Mouse (Mus musculus) liver, postnatal 0 days (tissue): ENCODE measurements at regions not wholly inside any gene's neighbourhood (a gene's known extent, or its start where the extent isn't known, plus 50 kb on each side); places are given as distances from the start of the nearest gene placed in this dataset.

Experiments used
- ATAC-seq: fragments of 200-750 bp; cut with Nextera tagmentation; 2 replicates; pipeline ENCODE4 v1.8.0; 2017; ENCODE audit warnings: mild to moderate bottlenecking, moderate library complexity
- DNase-seq: peaks from one replicate; pipeline ENCODE4 v3.0.0-alpha.2; 2016
- H3K27ac ChIP-seq: fragments of 300-500 bp; sonication (generic); 2 replicates; pipeline ENCODE4 v1.5.1; 2014; ENCODE audit warnings: antibody characterized with exemption, moderate library complexity, mild to moderate bottlenecking, low read depth
- H3K27me3 ChIP-seq: fragments of 300-500 bp; sonication (generic); 2 replicates; pipeline ENCODE4 v1.6.1; 2014; ENCODE audit warnings: low read length, control low read depth, mixed read lengths; ENCODE audit not compliant: insufficient read depth
- H3K36me3 ChIP-seq: fragments of 300-500 bp; sonication (generic); replicated peaks from 2 replicates; pipeline ENCODE4 v1.6.1; 2014; ENCODE audit warnings: mild to moderate bottlenecking, control low read depth, low read length, moderate library complexity, mixed read lengths; ENCODE audit not compliant: insufficient read depth
- H3K4me1 ChIP-seq: fragments of 300-500 bp; sonication (generic); 2 replicates; pipeline ENCODE4 v1.6.1; 2014; ENCODE audit warnings: antibody characterized with exemption, mild to moderate bottlenecking, control low read depth; ENCODE audit not compliant: insufficient read depth
- H3K4me2 ChIP-seq: fragments of 300-500 bp; sonication (generic); 2 replicates; pipeline ENCODE4 v1.6.1; 2014; ENCODE audit warnings: low read depth, mild to moderate bottlenecking, low read length, moderate library complexity, mixed read lengths
- H3K4me3 ChIP-seq: fragments of 300-500 bp; sonication (generic); 2 replicates; pipeline ENCODE4 v1.5.1; 2014; ENCODE audit warnings: low read depth, low read length
- H3K9ac ChIP-seq: fragments of 300-500 bp; sonication (generic); replicated peaks from 2 replicates; pipeline ENCODE4 v1.6.1; 2014; ENCODE audit warnings: mild to moderate bottlenecking, moderate library complexity
- H3K9me3 ChIP-seq: fragments of 300-500 bp; sonication (generic); 2 replicates; pipeline ENCODE4 v1.6.1; 2016; ENCODE audit warnings: mild to moderate bottlenecking, control low read depth, low read length, mixed read lengths
- CTCF ChIP-seq: sonication (generic); IDR thresholded peaks from 2 replicates; pipeline ENCODE4 v1.5.1; 2016; ENCODE audit warnings: antibody characterized with exemption, low read depth
- EP300 ChIP-seq: IDR thresholded peaks from 2 replicates; pipeline ENCODE4 v1.6.1; 2016; ENCODE audit warnings: antibody characterized with exemption, low read depth, mild to moderate bottlenecking
- WGBS: fragments of 180-500 bp; shearing (Covaris S2); extraction: QIAGEN DNeasy Blood & Tissue Kit; methylation state at CpG from one replicate; pipeline ENCODE4 v1.1.7; 2014; ENCODE audit not compliant: insufficient replicate concordance; 5-methylcytosine and 5-hydroxymethylcytosine counted together

DNA sequence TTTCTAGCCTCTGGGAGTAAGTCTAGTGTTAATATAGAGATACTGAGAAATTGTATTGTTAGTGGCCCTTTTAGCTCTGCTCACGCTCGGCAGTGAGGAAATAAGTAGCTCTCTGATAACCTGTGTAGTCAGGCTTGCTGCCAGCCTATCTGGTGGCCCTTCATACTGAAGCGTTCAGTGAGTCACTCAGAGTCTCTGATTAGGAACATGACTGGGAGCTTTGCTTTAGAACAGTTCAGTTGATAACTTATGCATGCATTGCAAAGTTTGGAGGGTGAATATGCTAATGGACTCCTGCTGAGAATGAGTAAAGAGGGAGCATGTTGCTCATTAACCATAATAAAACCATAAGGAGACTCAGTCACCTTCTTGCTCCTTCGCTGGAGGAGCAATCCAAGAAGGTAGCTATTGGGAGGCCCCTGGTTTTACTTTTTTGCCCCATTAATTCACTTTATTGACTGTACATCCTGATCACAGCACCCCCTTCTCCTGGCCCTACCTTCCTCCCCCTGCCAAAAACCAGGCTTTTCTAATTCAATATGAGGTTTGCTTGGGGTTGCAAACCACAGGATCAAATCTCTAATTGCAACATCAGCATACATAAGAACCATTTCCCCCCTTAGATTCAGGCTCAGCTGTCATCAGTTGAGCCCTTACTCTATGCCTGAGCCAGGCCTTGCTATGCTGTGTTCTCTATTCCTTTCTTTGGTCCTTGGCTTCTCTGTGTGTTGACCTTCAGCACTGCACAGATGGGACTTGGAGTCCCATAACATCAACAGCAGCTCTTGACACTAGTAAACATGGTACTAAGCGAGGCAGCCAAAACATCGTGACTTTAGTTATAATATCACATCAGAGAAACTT lies 342.3 kb downstream of the Fam84a start:
- Histone ChIP-seq H3K36me3 (no peaks in the 10 kb centered on the region), H3K9ac (no peak overlapping the region), H3K4me3 (no peak overlapping the region), H3K27ac (no peak overlapping the region), H3K9me3 (no peaks in the 10 kb centered on the region), H3K4me2 (no peak overlapping the region), H3K27me3 (no peaks in the 10 kb centered on the region), H3K4me1 (no peaks in the 10 kb centered on the region)
- 65% methylated on average over 6 of the region's 6 CpGs for WGBS
- no peak for DNase-seq
- TF ChIP-seq EP300, result no peak
- no peak for TF ChIP-seq CTCF
- ATAC-seq, result no peak

DNA sequence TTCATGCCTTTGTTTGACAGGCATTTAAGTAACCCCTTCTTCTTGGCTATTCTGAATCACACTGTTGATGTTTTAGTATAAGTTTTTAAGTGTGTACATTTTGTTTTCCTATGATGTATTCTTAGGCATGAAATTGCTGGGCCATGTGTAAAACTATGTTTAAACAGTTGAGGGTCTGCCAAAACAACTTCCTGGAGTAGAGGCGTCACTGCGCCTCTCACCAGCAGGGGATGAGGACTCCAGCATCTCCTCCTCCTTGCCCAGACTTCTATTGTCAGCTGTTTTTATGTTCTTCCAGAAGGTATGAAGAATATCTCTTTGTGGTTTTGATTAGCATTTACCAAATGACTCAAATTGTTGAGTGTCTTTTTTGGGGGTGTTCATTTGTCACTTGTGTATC lies 372.1 kb downstream of the Fam84a start:
- no peaks in the 10 kb centered on the region for H3K27me3 ChIP-seq
- no peak overlapping the region for H3K9ac ChIP-seq
- no peak for DNase-seq
- ATAC-seq, result no peak
- 77% methylated on average over 2 of the region's 2 CpGs for WGBS
- TF ChIP-seq CTCF (no peak), EP300 (no peak)
- no peak overlapping the region for H3K27ac ChIP-seq
- H3K4me1 ChIP-seq, result no peaks in the 10 kb centered on the region
- H3K4me3 ChIP-seq, result no peak overlapping the region
- no peaks in the 10 kb centered on the region for H3K36me3 ChIP-seq
- H3K9me3 ChIP-seq, result no peaks in the 10 kb centered on the region
- no peak overlapping the region for H3K4me2 ChIP-seq

DNA sequence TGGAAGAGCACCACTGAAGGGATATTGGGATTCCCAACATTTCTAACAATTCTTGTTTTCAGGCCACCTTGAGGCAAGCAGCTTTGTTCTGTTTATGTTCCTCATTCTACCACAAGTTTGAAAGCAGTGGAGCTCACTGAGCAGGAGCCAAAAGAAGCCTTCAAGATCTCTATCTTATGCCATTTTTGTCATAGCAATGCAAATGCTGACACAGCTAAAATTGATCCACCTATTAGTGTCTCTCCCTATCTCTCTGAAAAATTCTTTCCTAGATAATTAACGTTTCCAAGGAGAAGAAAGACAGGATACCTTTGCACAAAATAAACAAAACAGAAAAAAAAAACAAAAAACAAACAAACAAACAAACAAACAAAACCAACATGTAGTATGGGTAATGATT lies 375.2 kb downstream of the Fam84a start:
- no peak overlapping the region for H3K9ac ChIP-seq
- TF ChIP-seq EP300 (no peak), CTCF (no peak)
- DNase-seq, result no peak
- ATAC-seq, result no peak
- H3K4me2 ChIP-seq, result no peak overlapping the region
- no peaks in the 10 kb centered on the region for H3K27me3 ChIP-seq
- H3K4me3 ChIP-seq, result no peak overlapping the region
- H3K27ac ChIP-seq, result no peak overlapping the region
- H3K4me1 ChIP-seq, result no peaks in the 10 kb centered on the region
- WGBS, result 52% methylated on average over 1 of the region's 1 CpGs
- no peaks in the 10 kb centered on the region for H3K36me3 ChIP-seq
- H3K9me3 ChIP-seq, result no peaks in the 10 kb centered on the region

DNA sequence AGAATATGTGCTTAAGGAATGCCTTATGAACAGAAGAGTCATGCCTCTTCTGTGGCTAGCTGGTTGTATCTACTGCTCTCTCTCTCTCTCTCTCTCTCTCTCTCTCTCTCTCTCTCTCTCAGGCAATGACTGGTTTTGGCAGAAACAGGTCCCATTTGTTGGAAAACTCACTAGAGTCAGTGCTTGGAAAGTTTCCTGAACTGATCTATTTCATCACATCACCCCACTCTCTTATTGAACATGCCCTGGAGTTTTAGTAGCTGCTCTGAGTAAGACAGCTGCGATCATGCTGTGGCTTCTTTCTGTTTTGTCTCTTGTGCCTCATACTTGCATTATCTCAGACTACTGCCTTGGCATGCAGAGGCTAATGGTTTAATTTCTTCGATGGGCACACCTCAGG lies 382.2 kb downstream of the Fam84a start:
- Histone ChIP-seq H3K27me3 (no peaks in the 10 kb centered on the region), H3K4me3 (no peak overlapping the region), H3K4me1 (no peaks in the 10 kb centered on the region), H3K9ac (no peak overlapping the region), H3K36me3 (no peaks in the 10 kb centered on the region), H3K27ac (no peak overlapping the region), H3K9me3 (no peaks in the 10 kb centered on the region), H3K4me2 (no peak overlapping the region)
- 71% methylated on average over 2 of the region's 2 CpGs for WGBS
- ATAC-seq (no peak), DNase-seq (no peak)
- TF ChIP-seq CTCF (no peak), EP300 (no peak)

DNA sequence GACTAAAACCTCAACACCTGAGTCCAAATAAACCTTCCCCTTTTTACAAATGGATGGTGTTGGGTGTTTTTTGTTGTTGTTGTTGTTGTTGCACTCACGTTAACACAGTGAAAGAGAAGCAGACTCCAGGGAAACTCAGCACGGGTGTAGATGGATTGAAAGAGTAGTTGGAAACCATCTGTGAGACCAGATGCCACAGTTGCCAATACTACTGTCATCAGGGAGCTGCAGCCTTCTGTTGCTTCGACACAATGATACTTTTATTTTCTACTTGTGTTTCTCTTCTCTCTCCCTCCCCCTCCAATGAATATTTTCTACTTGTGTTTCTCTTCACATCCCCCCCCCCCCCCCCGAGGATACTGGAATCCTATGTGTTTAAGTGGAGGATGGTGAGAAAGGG lies 382.7 kb downstream of the Fam84a start:
- DNase-seq, result no peak
- H3K9me3 ChIP-seq, result no peaks in the 10 kb centered on the region
- WGBS, result 60% methylated on average over 3 of the region's 4 CpGs
- ATAC-seq, result no peak
- H3K4me1 ChIP-seq, result no peaks in the 10 kb centered on the region
- no peak overlapping the region for H3K4me2 ChIP-seq
- no peaks in the 10 kb centered on the region for H3K36me3 ChIP-seq
- H3K4me3 ChIP-seq, result no peak overlapping the region
- H3K27ac ChIP-seq, result no peak overlapping the region
- no peak overlapping the region for H3K9ac ChIP-seq
- TF ChIP-seq EP300, result no peak
- TF ChIP-seq CTCF, result no peak
- H3K27me3 ChIP-seq, result no peaks in the 10 kb centered on the region

DNA sequence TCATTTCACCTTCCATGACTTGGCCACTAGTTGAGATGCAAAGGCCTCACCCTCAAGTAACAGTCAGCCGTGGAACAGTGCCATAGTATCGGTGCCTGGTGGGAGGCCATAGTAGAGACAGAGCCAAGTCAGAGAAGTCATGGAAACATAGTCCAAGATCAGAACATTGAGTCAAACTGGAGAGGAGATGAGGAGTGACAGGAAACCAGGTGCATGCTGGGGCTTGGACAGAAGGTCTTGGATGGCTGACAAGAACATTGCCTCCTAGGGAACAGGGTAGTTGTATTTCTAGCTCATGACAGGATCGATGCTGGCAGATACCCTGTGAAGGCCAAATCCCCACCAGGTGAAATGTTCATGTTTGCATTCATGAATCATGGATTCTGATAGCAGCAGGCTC lies 385.4 kb downstream of the Fam84a start:
- Histone ChIP-seq H3K9ac (no peak overlapping the region), H3K9me3 (no peaks in the 10 kb centered on the region), H3K4me3 (no peak overlapping the region), H3K36me3 (no peaks in the 10 kb centered on the region), H3K4me1 (no peaks in the 10 kb centered on the region), H3K27ac (no peak overlapping the region), H3K27me3 (no peaks in the 10 kb centered on the region), H3K4me2 (no peak overlapping the region)
- DNase-seq, result no peak
- TF ChIP-seq CTCF (no peak), EP300 (no peak)
- no peak for ATAC-seq
- WGBS, result 78% methylated on average over 3 of the region's 3 CpGs

DNA sequence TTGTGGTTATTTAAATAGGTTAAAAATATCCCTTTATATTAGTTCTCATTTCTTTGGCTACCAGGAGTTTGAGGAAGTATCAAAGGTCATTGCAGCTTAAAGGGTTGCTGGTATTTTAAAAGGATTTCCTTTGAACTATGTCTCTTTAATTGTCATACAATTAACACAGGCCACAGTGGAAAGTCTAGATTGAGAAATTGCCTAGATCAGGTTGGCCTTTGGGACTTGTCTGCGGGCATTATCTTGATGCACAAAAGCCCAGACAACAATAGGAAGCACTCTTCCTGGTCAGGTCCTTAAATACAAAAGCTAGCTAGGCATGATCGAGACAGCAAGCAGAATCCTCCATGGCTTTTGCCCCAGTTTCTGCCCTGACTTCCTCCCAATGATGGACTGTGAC lies 398.0 kb downstream of the Fam84a start:
- H3K4me1 ChIP-seq, result no peaks in the 10 kb centered on the region
- H3K27ac ChIP-seq, result no peak overlapping the region
- H3K4me2 ChIP-seq, result no peak overlapping the region
- ATAC-seq (no peak), DNase-seq (no peak)
- H3K4me3 ChIP-seq, result no peak overlapping the region
- H3K9ac ChIP-seq, result no peak overlapping the region
- TF ChIP-seq CTCF (no peak), EP300 (no peak)
- WGBS, result 67% methylated on average over 2 of the region's 2 CpGs
- no peaks in the 10 kb centered on the region for H3K36me3 ChIP-seq
- no peaks in the 10 kb centered on the region for H3K9me3 ChIP-seq
- no peaks in the 10 kb centered on the region for H3K27me3 ChIP-seq
